Mouse (Mus musculus) layer of hippocampus, postnatal 14 days (tissue): ENCODE measurements around the gene Ptprm. TPM values are rescaled to one million over a fixed set of nuclear protein-coding genes. Genes with fewer than 3 reads are reported as not detected.

ENCODE experiments used
- DNase-seq, 2 experiments: peaks; one replicate each; pipeline ENCODE4 v3.0.0; 2021 to 2022; ENCODE audit warnings: low spot score in 2 of 2, mixed read lengths in 1 of 2
- total RNA-seq, 2 experiments: library from RNA; stranded (reverse); gene quantifications; 2 replicates each; pipeline ENCODE4 v1.2.3; 2021

Ptprm gene
- total RNA-seq, 2 experiments from 2014 or later, result 27.7 TPM

DNA sequence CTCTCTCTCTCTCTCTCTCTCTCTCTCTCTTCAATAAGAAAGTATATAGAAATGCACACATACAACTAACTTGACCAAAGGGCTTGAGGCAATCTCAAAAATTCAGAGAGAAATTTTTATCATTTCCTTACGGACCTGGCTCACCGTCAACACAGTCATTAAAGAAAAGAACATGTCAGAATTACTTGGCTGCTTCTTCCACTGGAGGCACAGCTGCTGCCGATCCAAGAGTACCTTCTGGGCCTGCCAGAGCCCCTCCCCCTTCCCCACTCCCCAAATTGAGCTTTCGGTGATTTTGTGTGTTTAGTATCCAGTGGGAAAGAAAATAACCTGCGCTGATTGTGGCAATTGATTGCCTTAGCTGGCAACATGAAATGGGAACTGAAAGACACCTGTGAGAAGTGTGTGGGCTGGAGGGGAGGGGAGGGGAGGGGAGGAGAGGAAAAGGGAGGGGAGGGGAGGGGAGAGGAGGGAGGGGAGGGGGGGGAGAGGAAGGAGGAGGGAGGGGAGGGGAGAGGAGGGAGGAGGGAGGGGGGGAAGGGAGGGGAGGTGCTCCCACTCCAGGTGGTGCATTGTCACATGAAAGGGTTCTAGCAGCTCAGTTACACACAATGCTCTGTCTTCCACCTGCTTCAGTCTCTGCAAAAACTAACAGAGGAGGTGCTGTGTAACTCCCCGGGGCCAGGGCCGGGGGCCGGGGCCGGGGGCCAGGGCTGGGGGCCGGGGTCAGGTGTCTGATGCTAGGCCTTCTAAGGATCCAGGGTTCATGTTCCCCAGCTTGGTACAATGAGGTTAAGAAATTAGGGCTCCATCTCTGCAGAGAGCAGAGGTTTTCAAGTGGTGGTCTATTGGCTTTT, 552.2 kb downstream of the Ptprm start:
- DNase-seq, result no peak

DNA sequence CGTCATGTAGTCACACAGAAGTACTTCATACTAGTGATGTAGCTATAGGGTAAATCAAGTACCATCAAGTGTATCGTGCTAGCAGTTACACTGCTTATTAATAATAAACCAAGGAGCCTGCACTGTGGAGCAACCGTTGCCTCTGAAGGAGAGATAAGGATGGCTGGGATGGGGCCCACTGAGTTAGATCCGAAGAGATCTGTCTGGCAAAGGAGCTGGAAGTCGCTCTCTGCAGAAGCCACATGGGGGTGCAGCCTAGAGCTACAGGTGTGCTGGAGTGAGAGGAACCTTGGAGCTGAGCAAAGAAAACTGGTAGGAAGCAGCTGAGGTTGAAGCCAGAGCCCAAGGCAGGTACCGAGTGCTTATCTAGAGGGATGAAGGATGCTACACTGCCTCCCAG, 554.0 kb downstream of the Ptprm start:
- DNase-seq, result no peak

DNA sequence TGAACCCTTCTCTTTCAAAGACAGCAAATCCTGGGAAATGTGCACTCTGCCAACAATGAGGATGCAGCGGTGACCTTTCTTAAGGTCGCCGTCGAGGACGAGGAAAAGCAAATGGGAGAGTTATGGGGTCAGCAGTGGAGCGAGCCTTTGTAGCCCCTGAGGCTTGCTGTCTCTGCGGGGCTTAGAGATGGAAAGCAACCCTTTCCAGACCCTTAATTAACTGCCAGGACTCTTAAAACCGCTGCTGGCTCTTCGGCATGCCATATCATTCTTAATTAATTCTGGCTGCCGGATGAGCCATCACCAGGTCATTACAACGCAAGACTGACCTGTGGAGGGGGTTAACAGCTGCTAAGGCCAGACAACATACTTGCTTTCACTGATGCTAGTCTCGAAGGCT, 568.1 kb downstream of the Ptprm start:
- DNase-seq, result no peak

DNA sequence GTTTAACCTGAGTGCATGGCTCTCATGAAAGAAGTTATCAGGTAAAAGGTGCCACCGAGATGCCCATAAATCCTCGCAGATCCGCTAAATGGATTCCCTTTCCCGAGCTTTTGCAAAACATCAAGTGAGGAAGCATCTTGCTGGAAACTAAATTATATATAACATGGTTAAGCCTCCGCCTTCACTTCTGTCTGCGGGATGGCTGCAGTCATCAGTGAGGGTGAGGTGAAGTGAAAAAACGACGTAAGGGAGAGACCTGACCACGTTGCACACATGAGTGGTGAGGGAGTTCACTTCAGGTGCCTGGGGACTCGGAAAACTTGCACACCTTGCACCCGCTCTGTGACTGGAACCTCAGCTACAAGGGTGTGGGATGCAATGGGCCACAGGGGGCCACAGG, 568.7 kb downstream of the Ptprm start:
- DNase-seq, result no peak

DNA sequence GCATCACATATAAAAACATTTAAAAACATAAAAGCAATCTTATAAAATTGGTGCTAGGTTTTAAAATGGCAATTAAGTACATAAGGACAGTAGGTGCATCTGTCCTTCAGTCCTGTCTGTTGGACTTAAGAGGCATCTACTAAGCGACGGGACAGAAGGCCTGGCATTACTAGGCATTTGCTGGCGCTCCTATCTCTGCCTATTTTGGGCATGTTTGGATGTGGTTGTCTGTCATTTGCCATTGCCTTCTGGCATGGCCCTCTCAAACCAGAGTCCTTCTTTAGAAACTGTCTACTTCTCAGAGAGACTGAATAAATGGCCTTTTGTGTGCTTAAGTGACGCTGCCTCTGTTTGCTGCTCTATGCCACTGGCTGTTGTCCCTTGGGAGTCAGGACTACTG, 570.7 kb downstream of the Ptprm start:
- DNase-seq, result no peak

DNA sequence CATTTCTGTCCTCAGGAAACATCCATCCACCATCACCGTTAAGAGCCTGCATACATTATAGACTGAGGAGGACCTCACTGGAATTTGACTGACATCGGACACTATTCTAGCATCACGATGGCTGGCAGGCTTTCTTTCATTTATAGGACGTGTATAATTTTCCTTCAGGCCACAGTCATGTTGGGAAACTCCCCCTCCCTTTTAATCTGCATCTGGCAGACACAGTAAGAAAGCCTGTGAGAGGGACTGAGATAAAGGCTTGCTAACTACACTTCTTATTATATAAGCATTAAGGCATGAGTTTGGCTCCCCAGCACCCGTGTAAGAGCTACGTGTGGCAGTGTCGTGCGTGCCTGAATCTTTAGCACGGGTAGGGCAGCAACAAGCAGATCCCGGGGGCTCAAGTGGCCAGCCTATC, 571.2 kb downstream of the Ptprm start:
- DNase-seq, result no peak

DNA sequence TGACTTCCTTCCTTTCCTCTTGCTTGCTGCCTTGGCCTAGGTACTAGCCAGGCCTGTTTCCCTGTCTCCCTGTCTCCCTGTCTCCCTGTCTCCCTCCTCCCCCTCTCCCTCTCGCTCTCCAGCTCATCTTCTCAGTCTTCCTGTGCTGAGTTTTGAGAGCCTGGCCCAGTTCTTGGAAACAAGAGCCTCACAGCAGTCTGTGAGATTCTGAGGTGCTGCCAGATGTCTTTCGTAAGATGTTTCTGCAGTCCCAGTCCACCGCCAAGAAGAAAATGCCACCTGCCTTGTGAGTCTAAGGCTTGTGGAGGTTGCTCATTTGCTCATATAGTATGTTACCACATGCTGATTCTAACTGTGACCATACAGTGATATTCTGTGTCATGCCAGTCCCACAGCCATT, 572.3 kb downstream of the Ptprm start:
- no peak for DNase-seq

DNA sequence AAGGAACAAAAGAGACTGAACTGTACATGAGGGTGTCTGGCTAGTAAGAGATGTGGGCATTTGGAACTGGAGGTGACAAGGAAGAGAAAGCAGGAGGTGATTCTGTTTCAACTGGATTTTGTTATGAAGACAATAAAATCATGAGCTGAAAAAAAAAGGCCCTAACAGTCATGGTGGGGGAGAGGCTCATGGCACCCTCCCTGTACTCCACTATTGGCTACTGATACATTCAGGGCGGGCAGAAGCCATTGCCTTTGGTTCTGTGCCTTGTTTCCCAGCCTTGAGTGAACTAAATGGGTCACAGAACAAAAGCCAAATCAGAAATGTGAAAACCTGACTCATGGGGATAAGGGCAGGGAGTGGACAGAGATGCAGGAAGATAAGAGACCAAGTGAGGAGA, 575.2 kb downstream of the Ptprm start:
- DNase-seq, result no peak

GRCm38 (mm10) chr17:66769365-66770363, 584.6 kb downstream of the Ptprm start:
- no peak for DNase-seq

- no peak for DNase-seq
These were observed 585.5 kb downstream of the Ptprm start for GRCm38 (mm10) chr17:66768689-66769275.

- DNase-seq, result no peak
These were observed 588.1 kb downstream of the Ptprm start for GRCm38 (mm10) chr17:66766166-66766565.

DNA sequence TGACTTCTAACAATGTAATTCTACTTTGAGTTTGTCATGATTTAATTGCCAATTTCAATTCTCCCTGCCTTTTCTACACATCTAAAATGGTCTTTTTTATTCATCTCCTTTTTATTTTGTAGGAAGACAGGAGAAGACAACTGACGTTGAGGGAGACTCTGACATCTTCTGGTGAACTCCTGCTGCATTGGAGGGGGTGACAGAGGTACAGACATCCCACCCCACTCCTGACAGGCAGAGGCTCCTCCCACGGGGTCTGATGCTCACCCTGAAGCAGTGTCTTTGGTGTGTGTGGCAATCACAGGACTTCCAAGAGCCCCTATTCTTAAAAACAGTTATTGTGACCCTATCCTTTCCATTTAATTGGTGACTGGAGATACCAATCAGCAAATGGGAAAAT, 589.8 kb downstream of the Ptprm start:
- DNase-seq, result no peak

DNA sequence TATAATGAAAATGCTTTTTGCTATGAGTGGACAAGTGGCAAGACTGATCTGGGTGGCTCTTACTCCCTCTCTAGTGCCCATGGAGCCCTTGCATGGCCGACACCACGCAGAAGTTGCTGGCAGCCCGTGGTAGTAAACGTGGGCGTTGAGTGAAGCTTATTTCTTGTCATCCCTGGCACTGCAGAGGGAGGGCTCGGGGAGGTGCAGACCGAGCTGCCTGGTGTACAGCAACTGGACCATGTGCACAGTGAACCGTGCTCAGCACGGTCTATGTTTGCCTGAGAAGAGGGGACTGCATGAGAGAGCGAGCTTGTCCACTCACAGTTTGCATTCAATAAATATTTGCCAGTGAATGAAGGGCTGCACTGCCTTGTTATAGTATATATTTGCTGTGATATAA, 591.5 kb downstream of the Ptprm start:
- DNase-seq, result no peak

DNA sequence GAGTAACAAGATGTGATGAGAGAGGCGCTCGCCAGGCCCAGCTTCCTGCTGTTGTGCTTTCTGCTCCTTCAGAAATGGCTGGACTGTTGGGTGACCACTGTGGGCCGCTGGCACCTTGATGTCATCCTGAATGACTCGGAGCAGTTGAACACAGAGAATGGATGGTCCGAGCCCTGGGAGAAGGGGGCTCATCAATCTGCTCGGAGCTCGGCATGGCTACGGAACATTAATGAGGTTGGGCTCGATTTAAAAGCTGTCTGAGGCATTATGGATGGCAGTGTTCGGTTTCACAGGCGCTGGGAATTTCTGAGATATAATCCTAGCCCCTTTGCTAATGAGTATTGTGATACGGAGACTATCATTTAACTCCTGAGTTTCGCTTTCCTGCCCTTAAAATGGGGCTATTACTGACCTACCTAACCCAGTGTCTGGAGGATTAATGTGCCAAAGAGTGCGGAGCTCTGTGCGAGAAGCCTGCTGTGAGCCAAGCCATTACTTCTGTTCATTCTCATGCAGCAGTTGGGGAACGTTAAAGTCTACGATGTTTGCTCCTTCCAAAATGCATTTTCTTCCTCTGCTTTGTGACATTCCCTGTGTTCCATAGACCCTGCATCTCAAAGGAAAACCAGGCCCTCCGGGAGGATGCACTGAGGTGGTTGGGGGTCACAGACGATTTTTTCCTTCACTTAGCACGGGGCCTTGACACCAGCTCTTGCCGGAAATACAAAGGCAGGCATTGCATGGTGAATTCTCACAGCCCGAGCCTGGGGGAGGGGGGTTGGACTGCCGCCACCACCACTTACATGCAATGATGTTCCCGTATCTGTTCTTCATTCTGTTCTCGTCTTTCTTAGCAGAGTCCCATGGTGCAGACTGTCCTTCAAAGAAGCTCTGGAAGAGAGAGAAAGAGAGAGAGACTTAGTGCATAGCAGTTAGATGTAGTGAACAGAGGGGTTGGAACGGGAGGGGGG, 592.6 kb downstream of the Ptprm start:
- peak in 1 of 2 experiments; percentile 23 for DNase-seq

DNA sequence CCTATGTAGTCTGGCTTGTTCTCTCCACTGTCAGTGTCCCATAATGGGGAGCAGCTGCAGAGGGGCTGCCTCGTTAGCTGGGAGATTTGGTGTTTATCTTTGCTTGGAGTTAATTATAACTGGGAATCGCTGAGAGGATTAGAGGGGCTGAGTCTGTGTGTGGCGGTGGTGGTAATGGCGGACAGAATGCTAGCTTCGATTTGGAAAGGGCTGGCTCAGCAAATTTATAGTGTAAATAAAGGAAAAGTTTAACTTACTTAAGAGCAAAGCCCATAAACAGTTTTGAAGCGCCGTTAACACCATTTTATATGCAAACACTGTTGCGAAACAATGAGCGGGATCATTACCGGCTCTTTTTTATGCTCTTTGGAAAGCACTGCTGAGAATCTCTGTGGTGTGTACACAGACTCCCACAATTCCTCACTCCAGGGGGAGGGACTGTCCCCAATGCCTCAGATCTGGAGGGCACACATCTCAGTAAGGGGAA, 597.2 kb downstream of the Ptprm start:
- peak in 1 of 2 experiments; percentile 29 for DNase-seq

GRCm38 (mm10) chr17:66756500-66756899, 597.8 kb downstream of the Ptprm start:
- no peak for DNase-seq

DNA sequence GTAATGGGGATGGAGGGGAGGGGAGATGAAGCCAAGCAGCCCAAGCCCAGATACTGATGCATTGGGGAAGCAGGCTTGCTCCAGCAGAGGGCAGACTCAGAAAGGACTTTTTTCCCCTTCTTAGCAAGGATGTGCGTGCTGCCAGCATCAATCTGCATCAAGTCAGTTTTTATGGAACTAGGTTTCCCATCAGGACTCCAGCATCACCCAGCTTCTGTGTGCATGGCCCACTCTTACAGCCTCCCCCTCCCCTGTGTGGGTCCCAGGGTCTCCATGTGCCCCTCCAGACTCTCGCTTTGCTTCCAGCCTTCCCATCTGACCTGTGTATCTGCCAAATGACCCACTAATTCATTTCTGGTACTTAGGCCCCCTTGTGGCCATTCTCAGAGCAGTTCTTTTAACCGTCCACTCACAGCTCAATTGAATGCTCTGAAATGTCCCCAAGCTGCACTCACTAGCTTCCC, 599.0 kb downstream of the Ptprm start:
- peak; percentile 53 to 59 for DNase-seq

DNA sequence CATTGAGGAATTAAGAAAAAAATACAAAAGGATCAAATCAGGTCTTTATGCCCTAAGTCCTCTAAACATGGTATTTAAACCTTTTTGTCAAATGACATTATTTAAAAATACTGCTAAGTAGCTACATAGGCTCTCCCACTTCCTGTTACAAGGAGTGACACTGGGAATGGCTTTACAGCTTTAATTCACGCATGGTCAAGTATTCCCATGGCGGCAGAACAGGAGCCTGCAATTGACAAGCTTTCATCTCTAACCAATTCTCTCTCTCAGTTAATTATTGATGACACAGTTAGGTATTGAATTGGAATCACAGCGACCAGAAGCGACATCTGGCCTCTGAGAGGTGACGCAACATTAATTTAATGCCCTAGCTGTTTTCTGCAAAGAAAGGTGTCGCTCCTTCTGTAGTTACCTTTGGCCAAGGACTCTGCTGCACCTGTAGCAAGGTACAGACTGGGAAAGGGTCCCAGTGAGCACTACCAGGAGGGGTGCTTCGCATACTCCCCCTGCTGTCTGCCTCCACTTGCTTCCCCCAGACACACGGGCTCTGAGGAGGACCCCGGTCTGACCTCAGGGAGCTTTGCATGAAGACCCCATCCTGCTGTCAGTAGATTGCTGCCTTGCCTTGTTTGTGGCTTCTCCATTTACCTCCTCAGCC, 599.9 kb downstream of the Ptprm start:
- DNase-seq, result no peak

- no peak for DNase-seq
These were observed 602.5 kb downstream of the Ptprm start for GRCm38 (mm10) chr17:66751746-66752145.
